Mouse (Mus musculus): ENCODE results near the gene Nudt16. TPM values are rescaled to one million over a fixed set of nuclear protein-coding genes. Genes with fewer than 3 reads are reported as not detected.

Gene Nudt16
- polyA plus RNA-seq, 1 experiment from 2014 or later: 12.0 TPM

DNA sequence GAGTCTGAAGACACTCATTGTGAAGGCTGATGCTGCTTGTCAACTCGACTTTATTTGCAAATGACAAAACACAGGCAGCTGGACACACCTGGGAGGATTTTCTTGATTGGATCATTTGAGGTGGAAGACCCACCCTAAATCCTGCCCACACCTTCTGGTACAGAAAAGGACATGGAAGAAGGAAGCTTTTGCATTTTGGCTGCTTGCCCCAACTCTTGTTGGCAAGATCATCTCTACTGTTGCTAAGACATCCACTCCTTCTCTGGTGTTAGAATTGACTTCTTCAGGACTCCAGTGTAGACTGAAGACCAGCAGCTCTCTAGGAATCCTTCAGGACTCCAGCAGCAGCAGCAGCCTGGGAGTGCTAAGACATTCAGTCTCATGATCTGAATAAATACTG, 29.7 kb downstream of the Nudt16 start:
- Histone ChIP-seq H3K27ac (ENCODE audit: low read depth, low read length) (no peak overlapping the region), H3K4me3 (ENCODE audit: low read length) (no peak overlapping the region), H3K9me3 (ENCODE audit: control insufficient read depth, low read length) (no peaks in the 10 kb centered on the region), H3K27me3 (ENCODE audit: control insufficient read depth, insufficient read depth, low read length) (no peaks in the 10 kb centered on the region), H3K4me2 (replicated peaks; ENCODE audit: low read depth, low read length) (no peak overlapping the region), H3K9ac (ENCODE audit: low read depth, low read length) (no peak overlapping the region), H3K4me1 (ENCODE audit: control insufficient read depth, insufficient read depth, low read length) (no peaks in the 10 kb centered on the region), H3K36me3 (ENCODE audit: control insufficient read depth, insufficient read depth, low read length) (no peaks in the 10 kb centered on the region)
- ATAC-seq (ENCODE audit: low FRiP score, low TSS enrichment): no peak
- WGBS: 69% methylated on average over 1 of the region's 1 CpGs

- Histone ChIP-seq H3K27ac (ENCODE audit: low read depth, low read length) (no peak overlapping the region), H3K36me3 (ENCODE audit: control insufficient read depth, insufficient read depth, low read length) (no peaks in the 10 kb centered on the region), H3K27me3 (ENCODE audit: control insufficient read depth, insufficient read depth, low read length) (no peaks in the 10 kb centered on the region), H3K4me1 (ENCODE audit: control insufficient read depth, insufficient read depth, low read length) (no peaks in the 10 kb centered on the region), H3K4me2 (replicated peaks; ENCODE audit: low read depth, low read length) (no peak overlapping the region), H3K9me3 (ENCODE audit: control insufficient read depth, low read length) (no peaks in the 10 kb centered on the region), H3K4me3 (ENCODE audit: low read length) (no peak overlapping the region), H3K9ac (ENCODE audit: low read depth, low read length) (no peak overlapping the region)
- no peak for ATAC-seq (ENCODE audit: low FRiP score, low TSS enrichment)
- 32% methylated on average over 15 of the region's 15 CpGs for WGBS
Observed at GRCm38 (mm10) chr9:105100807-105101570, 30.6 kb downstream of the Nudt16 start.

DNA sequence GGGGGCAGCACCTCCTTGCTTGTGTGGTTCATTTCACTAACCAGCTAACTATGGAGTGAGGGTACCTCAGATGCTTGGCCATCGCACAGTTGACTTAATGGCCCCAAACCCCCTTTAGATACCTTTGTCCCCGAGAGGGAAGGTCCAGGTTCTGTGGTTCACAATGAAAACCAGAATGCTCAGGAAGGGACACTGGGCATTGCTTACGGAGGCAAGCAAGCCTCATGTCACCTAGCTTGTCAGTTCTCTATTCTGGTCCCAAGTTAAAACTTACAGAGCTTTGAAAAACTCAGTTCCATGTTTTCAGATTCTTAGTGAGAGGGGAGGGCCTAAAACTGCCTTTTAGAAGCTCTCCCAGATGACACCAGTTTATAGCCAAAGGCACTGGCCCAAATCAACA, 51.4 kb downstream of the Nudt16 start:
- Histone ChIP-seq H3K27me3 (ENCODE audit: control insufficient read depth, insufficient read depth, low read length) (no peaks in the 10 kb centered on the region), H3K4me1 (ENCODE audit: control insufficient read depth, insufficient read depth, low read length) (no peaks in the 10 kb centered on the region), H3K27ac (ENCODE audit: low read depth, low read length) (no peak overlapping the region), H3K4me2 (replicated peaks; ENCODE audit: low read depth, low read length) (no peak overlapping the region), H3K9ac (ENCODE audit: low read depth, low read length) (no peak overlapping the region), H3K36me3 (ENCODE audit: control insufficient read depth, insufficient read depth, low read length) (peaks cover 22% of the 10 kb centered on the region), H3K9me3 (ENCODE audit: control insufficient read depth, low read length) (no peaks in the 10 kb centered on the region), H3K4me3 (ENCODE audit: low read length) (no peak overlapping the region)
- WGBS: 89% methylated on average over 3 of the region's 3 CpGs
- ATAC-seq (ENCODE audit: low FRiP score, low TSS enrichment): no peak

Other genes starting within 250 kb of the Nudt16 start
- gene Mrpl3, start 78.6 kb downstream of the Nudt16 start, polyA plus RNA-seq (2014; fragmentation: Nextera tagmentation; extraction: Ambion mirVana): 95.8 and 127 TPM in 2 replicates
- gene 1700080E11Rik, start 13.3 kb upstream of the Nudt16 start, polyA plus RNA-seq (2014; fragmentation: Nextera tagmentation; extraction: Ambion mirVana): not detected in 2 replicates